Mouse (Mus musculus) midbrain, embryonic 14.5 days (tissue): ENCODE measurements around the gene Krt23. TPM values are rescaled to one million over a fixed set of nuclear protein-coding genes. Genes with fewer than 3 reads are reported as not detected.

Experiments used
- ATAC-seq: fragments of 200-750 bp; cut with Nextera tagmentation; 2 replicates; pipeline ENCODE4 v1.8.0; 2017; ENCODE audit warnings: moderate number of reproducible peaks, moderate library complexity; ENCODE audit not compliant: low FRiP score, low TSS enrichment
- DNase-seq: peaks from one replicate; pipeline ENCODE4 v3.0.0-alpha.2; 2015
- H3K27ac ChIP-seq: fragments of 300-500 bp; sonication (generic); replicated peaks from 2 replicates; pipeline ENCODE4 v1.5.1; 2014; ENCODE audit warnings: mild to moderate bottlenecking, low read depth, low read length, moderate library complexity
- H3K27me3 ChIP-seq: fragments of 300-500 bp; sonication (generic); 2 replicates; pipeline ENCODE4 v1.6.1; 2014; ENCODE audit warnings: low read length, control low read depth, mixed read lengths; ENCODE audit not compliant: control insufficient read depth, insufficient read depth
- H3K36me3 ChIP-seq: fragments of 300-500 bp; sonication (generic); 2 replicates; pipeline ENCODE4 v1.6.1; 2014; ENCODE audit warnings: low read length, control low read depth; ENCODE audit not compliant: control insufficient read depth, insufficient read depth
- H3K4me1 ChIP-seq: fragments of 300-500 bp; sonication (generic); 2 replicates; pipeline ENCODE4 v1.6.1; 2014; ENCODE audit warnings: mild to moderate bottlenecking, antibody characterized with exemption, low read length, control low read depth; ENCODE audit not compliant: control insufficient read depth, insufficient read depth
- H3K4me2 ChIP-seq: fragments of 300-500 bp; sonication (generic); 2 replicates; pipeline ENCODE4 v1.6.1; 2014; ENCODE audit warnings: mild to moderate bottlenecking, low read length, moderate library complexity
- H3K4me3 ChIP-seq: fragments of 300-500 bp; sonication (generic); replicated peaks from 2 replicates; pipeline ENCODE4 v1.5.1; 2014; ENCODE audit warnings: low read depth, low read length
- H3K9ac ChIP-seq: fragments of 300-500 bp; sonication (generic); replicated peaks from 2 replicates; pipeline ENCODE4 v1.6.1; 2014; ENCODE audit warnings: mild to moderate bottlenecking, low read length, moderate library complexity
- H3K9me3 ChIP-seq: fragments of 300-500 bp; sonication (generic); 2 replicates; pipeline ENCODE4 v1.6.1; 2016; ENCODE audit warnings: low read length, control low read depth, mixed read lengths; ENCODE audit not compliant: control insufficient read depth
- WGBS: fragments of 180-500 bp; shearing (Covaris S2); extraction: QIAGEN DNeasy Blood & Tissue Kit; methylation state at CpG from one replicate; pipeline ENCODE4 v1.1.7; 2014; 5-methylcytosine and 5-hydroxymethylcytosine counted together
- polyA plus RNA-seq: library from polyadenylated mRNA; unstranded; fragments of >200 nt; fragmentation: Nextera tagmentation; extraction: Ambion mirVana; gene quantifications from 2 replicates; pipeline ENCODE4 v1.2.1, GENCODE M21; 2014

The Krt23 gene
- polyA plus RNA-seq, 1 experiment from 2014 or later = 0.39 TPM

GRCm38 (mm10) chr11:99491040-99491439, 1.9 kb downstream of the Krt23 start:
- Histone ChIP-seq H3K27me3 (no peaks in the 10 kb centered on the region), H3K4me1 (no peaks in the 10 kb centered on the region), H3K36me3 (no peaks in the 10 kb centered on the region), H3K27ac (no peak overlapping the region), H3K4me3 (no peak overlapping the region), H3K9ac (no peak overlapping the region), H3K4me2 (no peak overlapping the region), H3K9me3 (no peaks in the 10 kb centered on the region)
- DNase-seq (no peak), ATAC-seq (no peak)
- 93% methylated on average over 8 of the region's 8 CpGs for WGBS

GRCm38 (mm10) chr11:99490624-99491023, 2.3 kb downstream of the Krt23 start:
- ATAC-seq (no peak), DNase-seq (no peak)
- no peaks in the 10 kb centered on the region for H3K9me3 ChIP-seq
- no peaks in the 10 kb centered on the region for H3K27me3 ChIP-seq
- no peak overlapping the region for H3K27ac ChIP-seq
- no peaks in the 10 kb centered on the region for H3K4me1 ChIP-seq
- H3K9ac ChIP-seq = no peak overlapping the region
- H3K4me2 ChIP-seq = no peak overlapping the region
- H3K4me3 ChIP-seq = no peak overlapping the region
- H3K36me3 ChIP-seq = no peaks in the 10 kb centered on the region
- WGBS = 77% methylated on average over 4 of the region's 4 CpGs

GRCm38 (mm10) chr11:99489233-99489632, 3.7 kb downstream of the Krt23 start:
- H3K27me3 ChIP-seq = no peaks in the 10 kb centered on the region
- H3K4me3 ChIP-seq = no peak overlapping the region
- WGBS = 47% methylated on average over 3 of the region's 3 CpGs

GRCm38 (mm10) chr11:99474981-99475380, 18.0 kb downstream of the Krt23 start:
- Histone ChIP-seq H3K27ac (no peak overlapping the region), H3K4me1 (no peaks in the 10 kb centered on the region), H3K4me2 (no peak overlapping the region), H3K4me3 (no peak overlapping the region), H3K9ac (no peak overlapping the region), H3K36me3 (no peaks in the 10 kb centered on the region), H3K9me3 (no peaks in the 10 kb centered on the region), H3K27me3 (no peaks in the 10 kb centered on the region)
- DNase-seq (no peak), ATAC-seq (no peak)
- WGBS = 79% methylated on average over 3 of the region's 3 CpGs

More at GRCm38 (mm10) chr11:99489233-99489632, 3.7 kb downstream of the Krt23 start:
- H3K9ac ChIP-seq = no peak overlapping the region
- H3K27ac ChIP-seq = no peak overlapping the region
- ATAC-seq = no peak
- DNase-seq = peak; percentile 36
- H3K4me1 ChIP-seq = no peaks in the 10 kb centered on the region
- H3K36me3 ChIP-seq = no peaks in the 10 kb centered on the region
- H3K9me3 ChIP-seq = no peaks in the 10 kb centered on the region
- no peak overlapping the region for H3K4me2 ChIP-seq

DNA sequence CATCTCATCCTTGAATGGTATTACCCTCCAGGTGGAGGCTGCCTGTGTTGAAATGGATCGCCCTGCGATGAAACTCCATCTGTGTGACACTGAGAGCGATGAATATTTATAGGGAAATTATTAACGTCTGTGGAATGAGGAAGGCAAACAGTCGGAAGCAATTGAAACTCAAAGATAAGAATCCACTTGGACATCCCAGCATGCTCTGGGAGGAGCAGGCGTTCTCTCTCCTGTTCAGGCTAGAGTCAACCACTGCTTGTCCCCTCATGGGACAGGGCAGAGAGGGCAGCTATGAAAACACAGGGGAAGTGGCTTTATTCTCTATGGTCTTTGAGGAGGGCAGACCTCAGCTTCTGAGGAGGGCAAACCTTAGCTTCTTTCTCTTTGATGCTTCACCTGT, 19.5 kb downstream of the Krt23 start:
- Histone ChIP-seq H3K4me2 (no peak overlapping the region), H3K27ac (no peak overlapping the region), H3K9me3 (no peaks in the 10 kb centered on the region), H3K27me3 (no peaks in the 10 kb centered on the region), H3K9ac (no peak overlapping the region), H3K36me3 (no peaks in the 10 kb centered on the region), H3K4me3 (no peak overlapping the region), H3K4me1 (no peaks in the 10 kb centered on the region)
- ATAC-seq = no peak
- DNase-seq = no peak
- WGBS = 80% methylated on average over 6 of the region's 6 CpGs

- Histone ChIP-seq H3K27ac (no peak overlapping the region), H3K9me3 (no peaks in the 10 kb centered on the region), H3K9ac (no peak overlapping the region), H3K4me2 (no peak overlapping the region), H3K4me1 (no peaks in the 10 kb centered on the region), H3K4me3 (no peak overlapping the region), H3K27me3 (no peaks in the 10 kb centered on the region), H3K36me3 (no peaks in the 10 kb centered on the region)
- ATAC-seq = no peak
- WGBS = 85% methylated on average over 4 of the region's 4 CpGs
- no peak for DNase-seq
Measured at GRCm38 (mm10) chr11:99472405-99472804, 20.5 kb downstream of the Krt23 start.

- no peaks in the 10 kb centered on the region for H3K36me3 ChIP-seq
- no peak for DNase-seq
- H3K4me3 ChIP-seq = no peak overlapping the region
- ATAC-seq = no peak
- no peaks in the 10 kb centered on the region for H3K27me3 ChIP-seq
- H3K4me1 ChIP-seq = no peaks in the 10 kb centered on the region
- no peak overlapping the region for H3K4me2 ChIP-seq
- no peak overlapping the region for H3K27ac ChIP-seq
- H3K9me3 ChIP-seq = no peaks in the 10 kb centered on the region
- no peak overlapping the region for H3K9ac ChIP-seq
- 94% methylated on average over 6 of the region's 6 CpGs for WGBS
Measured at GRCm38 (mm10) chr11:99471946-99472345, 21.0 kb downstream of the Krt23 start.

DNA sequence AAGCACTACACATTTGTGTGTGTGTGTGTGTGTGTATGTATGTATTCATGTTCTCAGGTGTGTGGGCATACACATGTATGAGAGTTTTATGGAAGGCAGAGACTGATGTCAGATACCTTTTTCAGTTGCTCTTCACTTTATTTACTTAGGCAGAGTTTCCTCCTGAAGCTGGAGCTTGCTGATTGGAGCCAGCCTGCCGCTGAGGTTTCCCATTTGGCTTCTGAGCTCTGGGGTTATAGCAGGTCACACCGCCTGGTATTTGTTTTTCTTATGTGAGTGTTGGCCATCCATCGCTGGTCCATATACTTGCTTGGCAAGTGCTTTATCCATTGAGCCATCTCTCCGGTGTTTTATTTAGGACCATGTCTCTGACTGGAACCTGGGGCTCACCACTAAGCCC, 23.7 kb downstream of the Krt23 start:
- Histone ChIP-seq H3K4me1 (no peaks in the 10 kb centered on the region), H3K27ac (no peak overlapping the region), H3K9ac (no peak overlapping the region), H3K9me3 (no peaks in the 10 kb centered on the region), H3K4me3 (no peak overlapping the region), H3K36me3 (no peaks in the 10 kb centered on the region), H3K27me3 (no peaks in the 10 kb centered on the region), H3K4me2 (no peak overlapping the region)
- no peak for DNase-seq
- WGBS = 90% methylated on average over 4 of the region's 4 CpGs
- no peak for ATAC-seq

- Histone ChIP-seq H3K27ac (no peak overlapping the region), H3K36me3 (no peaks in the 10 kb centered on the region)
- WGBS = 91% methylated on average over 11 of the region's 11 CpGs
Measured at GRCm38 (mm10) chr11:99468566-99468965, 24.4 kb downstream of the Krt23 start.

More at GRCm38 (mm10) chr11:99468566-99468965, 24.4 kb downstream of the Krt23 start:
- Histone ChIP-seq H3K27me3 (no peaks in the 10 kb centered on the region), H3K4me3 (no peak overlapping the region), H3K9ac (no peak overlapping the region), H3K9me3 (no peaks in the 10 kb centered on the region), H3K4me1 (no peaks in the 10 kb centered on the region), H3K4me2 (no peak overlapping the region)
- ATAC-seq (no peak), DNase-seq (no peak)
